Mouse (Mus musculus) splenic B cell, adult 2 months (primary cell): Measurements from ENCODE around the gene Adora3.
A peak's percentile ranks its signal among the peaks of the same experiment; 100 is the strongest.

Source experiments
- DNase-seq: peaks from one replicate; pipeline ENCODE4 v3.0.0-alpha.2; 2011; ENCODE audit warnings: low read depth, low spot score
- H3K27me3 ChIP-seq: 2 replicates; pipeline ENCODE4 v1.6.1; 2012; ENCODE audit warnings: mild to moderate bottlenecking, low read length, moderate library complexity, mixed read lengths; ENCODE audit not compliant: control insufficient read depth, poor library complexity, insufficient read depth, severe bottlenecking
- H3K36me3 ChIP-seq: 2 replicates; pipeline ENCODE4 v1.6.1; 2012; ENCODE audit warnings: mild to moderate bottlenecking, low read length, moderate library complexity, mixed read lengths; ENCODE audit not compliant: control insufficient read depth, poor library complexity, insufficient read depth, severe bottlenecking

Adora3 gene

DNA sequence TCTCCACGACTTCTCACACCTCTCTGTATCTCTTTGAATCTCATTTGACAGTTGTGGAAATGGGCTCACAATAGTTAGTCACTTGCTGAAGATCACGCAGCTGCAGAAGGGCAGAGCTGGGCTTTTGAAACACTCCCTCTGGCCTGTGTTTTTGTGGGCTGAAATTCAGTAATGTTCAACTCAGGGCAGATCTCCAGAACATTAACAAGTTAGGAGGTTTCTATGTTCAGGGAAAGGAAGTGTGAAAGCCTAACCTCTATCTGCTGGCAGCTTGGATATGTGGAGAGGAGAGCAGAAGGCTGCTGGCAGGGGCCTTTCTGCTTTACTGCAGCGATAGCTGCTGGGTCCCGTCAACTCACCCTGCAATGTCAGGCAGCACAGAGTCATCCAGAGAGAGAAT lies 19.6 kb downstream of the Adora3 start:
- Histone ChIP-seq H3K27me3 (no peaks in the 10 kb centered on the region), H3K36me3 (no peaks in the 10 kb centered on the region)
- DNase-seq = no peak

DNA sequence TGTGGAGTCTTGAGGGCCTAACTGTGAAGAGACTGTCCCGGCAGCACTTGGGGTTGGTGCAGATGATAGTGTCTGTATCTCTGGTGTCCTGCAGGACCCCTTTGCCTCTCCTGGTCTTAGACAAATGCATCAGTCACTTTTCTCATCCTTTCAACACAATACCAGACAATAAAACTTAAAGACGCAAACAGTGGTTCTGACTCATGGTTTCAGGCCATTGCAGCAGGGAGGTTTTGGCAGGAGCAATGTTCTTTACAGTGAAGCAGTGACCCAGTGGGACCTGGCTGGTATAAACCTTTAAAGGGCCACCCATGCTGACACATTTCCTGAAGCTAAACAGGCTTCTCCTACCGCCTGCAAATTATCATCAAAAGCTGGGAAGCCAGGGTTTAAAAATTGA lies 20.5 kb downstream of the Adora3 start:
- no peaks in the 10 kb centered on the region for H3K27me3 ChIP-seq

DNA sequence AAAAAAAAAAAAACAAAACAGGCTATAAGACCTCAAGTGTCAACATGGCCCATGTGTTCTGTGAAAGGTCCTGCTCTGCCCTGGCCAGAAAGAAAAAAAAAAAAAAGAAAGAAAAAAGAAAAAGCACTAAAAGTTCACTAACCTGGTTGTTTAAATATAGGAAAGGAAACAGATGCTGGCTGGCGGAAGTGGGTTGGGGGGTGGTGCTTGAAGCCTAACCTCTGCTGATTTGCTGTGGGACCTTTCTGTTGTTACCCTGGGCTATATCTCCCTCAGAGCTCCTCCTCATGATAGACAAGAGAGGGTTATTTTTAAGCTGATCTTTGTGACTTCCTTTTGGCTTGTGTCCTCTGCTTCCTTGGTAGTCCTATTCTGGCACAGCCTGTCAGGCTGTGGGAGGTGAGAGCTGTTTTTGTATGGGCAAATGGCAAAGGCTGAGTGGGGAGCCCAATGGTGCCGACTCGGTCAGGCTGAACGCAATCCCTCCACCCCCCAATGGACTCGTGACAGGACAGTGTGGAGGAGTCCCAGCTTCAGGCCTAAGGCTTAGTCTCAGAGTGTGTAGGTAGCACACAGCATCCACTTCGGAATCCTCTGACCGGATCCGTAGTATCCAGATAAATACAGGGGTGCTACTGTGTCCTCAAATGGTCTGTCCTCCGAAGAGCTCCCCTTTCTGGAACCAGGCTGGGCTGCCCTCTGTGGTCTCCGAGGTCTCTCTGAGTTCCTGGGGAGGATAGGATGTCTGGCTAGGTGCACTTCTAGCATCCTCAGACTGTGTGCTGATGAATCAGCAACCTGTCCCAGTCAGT lies 21.3 kb downstream of the Adora3 start:
- Histone ChIP-seq H3K36me3 (no peaks in the 10 kb centered on the region), H3K27me3 (no peaks in the 10 kb centered on the region)
- peak; percentile 83 for DNase-seq

More for the DNA sequence above, 20.5 kb downstream of the Adora3 start:
- H3K36me3 ChIP-seq = no peaks in the 10 kb centered on the region
- DNase-seq = no peak

DNA sequence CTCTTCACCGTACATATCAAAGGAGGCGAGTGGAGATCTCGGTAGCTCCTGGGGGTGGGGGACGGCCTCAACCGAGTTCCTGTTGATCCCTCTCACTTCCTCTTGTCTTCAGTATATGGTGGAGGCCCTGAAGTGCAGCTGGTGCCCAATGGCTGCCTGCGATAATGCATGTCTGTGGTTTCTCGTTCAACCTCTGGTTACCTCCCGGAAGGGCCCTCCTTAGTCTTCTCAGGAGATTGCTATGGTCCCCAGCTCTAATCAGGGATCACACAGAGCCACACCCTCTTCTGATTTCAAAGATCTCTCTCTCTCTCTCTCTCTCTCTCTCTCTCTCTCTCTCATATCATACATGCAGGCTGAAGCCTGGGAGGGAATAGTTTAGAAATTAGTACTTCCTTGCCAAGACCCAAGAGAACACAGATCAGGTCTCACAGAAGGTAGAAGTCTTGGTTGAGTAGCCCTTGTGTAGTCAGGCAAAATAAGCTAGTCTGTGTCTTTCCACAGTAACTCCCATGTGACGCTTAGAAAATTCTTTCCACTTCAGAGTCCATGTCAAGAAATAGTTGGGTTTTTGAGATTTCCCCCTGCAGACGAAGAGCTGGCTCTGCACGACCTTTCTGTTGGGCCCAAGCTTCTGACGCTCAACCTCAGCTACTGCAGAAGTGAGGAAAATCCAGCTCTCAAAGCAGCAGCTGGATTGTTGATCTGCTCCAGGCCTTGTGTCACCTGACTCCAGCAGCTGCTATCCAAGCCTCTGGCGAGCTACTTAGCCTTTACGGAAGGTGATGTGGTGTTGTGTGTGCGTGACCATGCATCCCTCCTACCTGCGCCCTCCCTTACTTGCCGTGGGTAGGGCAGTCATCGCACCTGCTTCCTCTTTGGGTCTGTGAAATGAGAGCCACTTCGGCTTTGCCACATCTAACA lies 22.2 kb downstream of the Adora3 start:
- Histone ChIP-seq H3K27me3 (no peaks in the 10 kb centered on the region), H3K36me3 (no peaks in the 10 kb centered on the region)
- peak; percentile 88 for DNase-seq

DNA sequence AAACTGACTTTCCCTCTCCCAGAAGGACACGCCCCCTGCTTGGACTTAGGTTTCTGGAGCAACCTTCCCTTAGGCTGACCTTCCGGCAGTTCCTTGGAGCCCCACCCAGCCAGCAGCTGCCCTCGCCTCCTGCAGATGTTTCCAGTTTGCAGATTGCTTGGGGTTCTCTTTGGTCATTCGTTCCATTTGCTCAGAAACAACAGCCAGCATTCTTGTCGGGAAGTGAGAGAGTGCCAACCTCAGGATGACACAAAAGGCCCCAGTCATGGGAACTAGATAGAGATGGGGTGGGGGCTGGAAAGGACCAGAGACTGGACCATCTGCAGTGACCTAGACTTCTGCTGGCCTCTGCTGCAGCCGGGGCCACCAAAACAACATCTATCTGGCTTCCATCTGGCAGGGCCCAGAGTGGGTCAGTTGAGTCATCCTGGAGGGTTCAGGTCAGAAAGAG lies 23.3 kb downstream of the Adora3 start:
- Histone ChIP-seq H3K36me3 (no peaks in the 10 kb centered on the region), H3K27me3 (no peaks in the 10 kb centered on the region)
- DNase-seq = peak; percentile 20

DNA sequence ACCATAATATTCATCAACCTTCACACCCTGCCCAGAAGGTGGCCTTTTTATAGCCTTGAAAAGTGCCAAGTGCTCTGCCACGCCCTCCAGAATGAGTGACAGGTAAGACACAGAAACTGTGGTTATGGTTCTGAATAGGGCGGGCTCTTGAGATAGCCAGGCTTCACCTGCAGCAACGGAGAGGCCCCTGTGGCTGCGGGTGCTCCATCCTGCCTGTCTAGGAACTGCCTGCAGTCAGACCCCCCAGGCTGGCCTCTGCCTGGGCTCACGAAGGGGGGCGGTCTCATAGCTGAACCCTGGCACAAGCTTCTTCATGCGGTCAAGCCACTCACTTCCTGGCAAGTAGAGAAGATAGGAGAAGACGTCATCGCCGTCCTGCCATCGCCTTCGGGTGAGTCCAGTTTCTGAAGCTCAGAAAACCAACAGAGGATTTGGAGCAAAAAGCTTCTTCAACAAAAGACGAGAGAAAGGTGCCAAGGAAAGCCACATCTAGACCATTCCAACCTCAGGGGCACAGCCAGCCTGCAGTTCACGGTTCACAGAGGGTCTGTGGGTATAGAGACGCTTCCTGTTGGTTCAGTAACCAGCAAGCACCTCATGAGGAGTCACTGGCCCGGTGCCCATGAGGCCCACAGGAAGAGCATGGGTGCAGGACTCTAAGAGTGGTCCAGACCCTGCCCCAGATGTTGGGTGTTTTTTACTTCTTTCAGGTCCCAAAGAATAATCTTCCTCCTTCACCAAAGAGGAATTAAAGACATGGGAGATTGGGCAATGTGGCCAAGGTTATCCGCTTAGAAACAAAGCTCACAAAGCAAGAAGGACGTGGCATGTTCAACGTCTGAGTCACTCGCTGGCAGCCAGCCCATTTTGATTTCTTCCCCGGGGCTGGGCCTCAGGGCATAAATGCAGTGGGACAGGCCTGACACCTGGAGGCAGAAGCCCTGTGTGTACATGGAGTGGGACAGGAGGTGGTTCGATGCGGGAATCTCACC lies 24.2 kb downstream of the Adora3 start:
- no peaks in the 10 kb centered on the region for H3K27me3 ChIP-seq
- H3K36me3 ChIP-seq = no peaks in the 10 kb centered on the region
- DNase-seq = peak; percentile 85

DNA sequence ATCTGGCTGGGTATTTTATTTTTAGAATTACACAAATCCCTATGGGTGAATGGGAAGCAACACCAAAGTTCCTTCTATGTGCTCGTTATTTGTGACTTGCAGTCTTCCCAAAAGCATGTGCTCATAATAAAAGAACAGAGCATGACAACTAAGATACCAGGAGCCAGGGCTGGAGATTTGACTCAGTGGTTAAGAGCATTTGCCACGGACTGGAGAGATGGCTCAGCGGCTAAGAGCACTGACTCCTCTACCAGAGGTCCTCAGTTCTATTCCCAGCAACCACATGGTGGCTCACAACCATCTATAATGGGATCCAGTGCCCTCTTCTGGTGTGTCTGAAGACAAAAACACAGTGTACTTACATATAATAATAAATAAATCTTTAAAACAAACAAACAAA lies 26.2 kb downstream of the Adora3 start:
- no peak for DNase-seq
- Histone ChIP-seq H3K27me3 (no peaks in the 10 kb centered on the region), H3K36me3 (no peaks in the 10 kb centered on the region)

DNA sequence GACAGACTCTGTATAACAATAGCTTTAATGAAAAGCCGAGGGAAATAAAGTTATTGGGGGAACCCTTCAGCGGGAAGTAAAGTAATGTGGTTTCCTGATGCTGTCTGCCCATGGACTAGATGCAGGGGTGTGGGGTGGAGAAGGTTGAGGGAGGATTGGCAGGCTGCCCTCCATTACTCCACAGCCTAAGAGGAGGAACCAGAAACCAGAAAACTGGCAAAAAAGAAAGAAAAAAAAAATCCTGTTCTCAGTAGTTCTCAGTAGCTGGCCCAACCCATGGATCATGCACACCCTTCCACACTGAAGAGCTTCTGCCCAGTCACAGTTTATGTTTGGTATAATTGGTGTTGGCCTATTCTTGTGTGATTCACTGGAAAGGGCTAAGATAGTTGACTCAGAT lies 27.7 kb downstream of the Adora3 start:
- H3K36me3 ChIP-seq = no peaks in the 10 kb centered on the region
- DNase-seq = no peak
- no peaks in the 10 kb centered on the region for H3K27me3 ChIP-seq

DNA sequence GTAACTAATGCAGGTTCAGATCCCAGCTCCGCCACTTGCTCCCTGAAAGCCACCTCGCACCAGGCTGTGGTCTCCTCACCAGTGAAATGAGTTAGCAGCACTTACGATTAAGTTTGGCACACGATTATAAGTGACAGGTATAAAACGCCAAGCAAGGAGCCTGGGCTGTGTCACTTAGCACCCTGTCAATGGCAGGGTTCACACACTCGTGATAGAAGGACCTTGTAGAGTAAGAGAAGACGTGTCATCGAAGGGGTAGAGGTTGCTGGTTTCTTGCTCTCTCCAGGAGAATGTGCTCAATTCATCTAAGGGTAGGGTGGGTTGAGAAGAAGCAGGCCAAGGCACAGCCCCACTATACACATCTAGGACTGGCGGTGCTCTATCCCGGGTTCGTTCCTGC lies 28.2 kb downstream of the Adora3 start:
- no peaks in the 10 kb centered on the region for H3K36me3 ChIP-seq
- no peaks in the 10 kb centered on the region for H3K27me3 ChIP-seq
- DNase-seq = no peak

DNA sequence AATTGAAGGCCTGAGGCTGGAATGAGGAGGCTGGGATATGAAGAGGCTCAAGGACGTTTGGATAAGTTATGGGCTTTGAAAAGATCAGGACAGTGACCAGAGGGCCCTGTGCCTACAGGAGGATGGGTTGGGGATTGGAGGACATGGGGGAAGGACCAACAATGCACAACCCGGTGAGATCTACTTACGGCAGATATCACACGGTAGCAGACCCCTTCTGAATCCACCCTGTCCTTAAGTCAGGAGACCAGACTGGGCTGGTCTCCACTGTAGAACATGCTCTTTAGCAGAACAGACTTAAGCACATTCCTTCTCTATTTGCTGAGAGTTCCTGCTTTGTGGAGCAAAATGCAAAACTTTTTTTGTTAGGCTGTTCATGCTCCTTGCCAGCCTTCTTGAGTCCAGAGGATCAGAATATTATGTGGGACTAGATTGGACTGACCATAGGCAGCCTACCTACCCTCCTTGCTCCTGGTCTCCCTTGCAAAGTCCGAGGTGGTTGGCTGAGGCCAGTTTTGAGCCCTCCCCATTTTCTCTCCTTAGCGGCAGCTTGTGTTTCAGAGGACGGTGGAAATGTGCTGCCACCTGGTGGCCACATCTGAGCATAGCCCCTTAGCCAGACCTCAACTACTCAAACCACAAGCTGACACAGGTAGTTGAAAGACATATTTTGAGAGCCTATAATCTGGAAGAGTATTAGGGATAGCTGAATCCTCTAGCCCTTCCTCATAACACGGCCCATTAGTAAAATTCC lies 28.9 kb downstream of the Adora3 start:
- DNase-seq = peak; percentile 94
- Histone ChIP-seq H3K36me3 (no peaks in the 10 kb centered on the region), H3K27me3 (no peaks in the 10 kb centered on the region)

DNA sequence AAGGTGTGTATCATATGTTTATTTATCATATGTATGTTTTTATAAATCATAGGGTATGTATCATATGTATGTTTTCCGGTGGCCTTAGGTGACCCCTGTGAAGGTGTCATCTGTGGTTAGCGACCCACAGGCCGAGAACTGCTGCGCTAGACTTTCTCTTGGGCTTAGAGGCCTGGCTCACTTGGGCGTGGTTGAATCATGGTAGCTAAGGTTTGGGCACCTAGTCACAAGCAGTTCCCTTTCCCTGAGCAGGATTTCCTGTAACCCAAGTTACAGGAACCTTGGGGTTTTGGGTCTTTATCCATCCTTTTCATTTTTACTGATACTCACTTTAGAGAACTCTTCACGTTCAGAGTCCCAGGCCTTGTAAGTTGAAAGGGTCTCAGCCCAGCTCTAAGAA lies 29.6 kb downstream of the Adora3 start:
- no peaks in the 10 kb centered on the region for H3K36me3 ChIP-seq
- no peaks in the 10 kb centered on the region for H3K27me3 ChIP-seq
- DNase-seq = peak; percentile 52

DNA sequence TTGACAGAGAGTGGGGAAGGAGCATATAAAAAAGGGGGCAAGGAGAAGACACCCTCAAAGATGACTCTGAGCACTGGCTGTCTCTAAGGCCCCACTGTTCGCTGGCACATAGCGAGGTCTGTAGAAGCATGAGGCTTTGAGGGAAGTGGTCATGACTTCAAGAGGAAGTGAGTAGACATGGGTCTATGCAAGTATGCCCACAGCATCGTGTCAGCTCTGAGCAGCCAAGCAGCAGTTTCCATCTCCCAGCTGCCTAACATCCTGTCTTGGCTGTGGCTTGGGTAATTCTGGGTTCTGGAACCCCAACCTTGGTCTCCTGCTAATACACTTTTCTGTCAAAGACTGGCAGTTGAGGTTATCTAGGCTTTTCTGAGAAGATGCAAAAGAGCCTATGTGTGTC lies 30.1 kb downstream of the Adora3 start:
- no peaks in the 10 kb centered on the region for H3K36me3 ChIP-seq
- no peaks in the 10 kb centered on the region for H3K27me3 ChIP-seq
- peak; percentile 90 for DNase-seq

DNA sequence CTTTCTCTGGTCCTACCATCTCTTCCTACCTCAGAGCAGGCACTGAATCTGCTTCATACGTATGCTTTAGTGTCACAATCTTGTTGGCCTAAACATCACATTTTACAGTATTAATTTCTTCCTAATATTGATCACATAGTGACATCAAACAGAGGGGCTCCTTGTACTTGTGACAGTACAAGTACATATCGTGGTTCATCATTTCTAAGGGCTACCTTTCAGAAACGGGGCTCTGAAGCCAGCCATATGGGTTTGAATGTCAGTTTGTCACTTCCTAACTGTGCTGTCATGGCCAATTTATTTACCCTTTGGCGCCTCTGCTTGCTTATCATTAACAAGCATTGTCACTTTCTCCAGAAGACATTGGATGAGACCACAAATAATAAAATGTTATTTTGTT lies 30.8 kb downstream of the Adora3 start:
- no peaks in the 10 kb centered on the region for H3K36me3 ChIP-seq
- no peaks in the 10 kb centered on the region for H3K27me3 ChIP-seq
- no peak for DNase-seq

DNA sequence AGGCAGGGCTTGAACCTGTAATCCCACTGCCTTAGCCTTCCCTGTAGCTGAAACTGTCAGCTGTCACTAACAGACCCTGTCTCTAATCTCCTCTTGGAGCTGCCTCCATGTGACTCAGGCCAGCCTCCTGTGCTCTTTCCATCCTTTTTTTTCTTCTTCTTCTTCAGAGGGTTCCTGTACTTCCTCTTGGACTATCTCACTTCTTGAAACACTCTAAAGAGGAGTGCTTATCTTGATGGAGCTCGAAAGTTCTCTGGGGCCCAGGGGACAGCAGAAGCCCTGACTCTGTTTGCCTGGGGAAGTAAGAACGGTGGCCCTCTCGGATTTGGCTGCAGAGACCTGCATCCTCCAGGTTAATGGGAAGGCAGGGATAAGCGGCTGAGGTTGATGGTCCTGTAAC lies 33.6 kb downstream of the Adora3 start:
- DNase-seq = no peak
- no peaks in the 10 kb centered on the region for H3K36me3 ChIP-seq
- H3K27me3 ChIP-seq = no peaks in the 10 kb centered on the region
